ENCODE assay signal across 8 mouse cellular contexts in genomic region chr4:141574789-141575702, GRCm38 (mm10). TPM values are rescaled to one million over a fixed set of nuclear protein-coding genes. Genes with fewer than 3 reads are reported as not detected.
DNase-seq lines count a peak whose midpoint lies in the region; TF ChIP-seq lines count a peak whose summit lies in the region.

No protein-coding gene starts in this region.

- DNase-seq in ZHBTc4 (ENCODE audit: low read depth, low spot score), result peak; percentile 94
- DNase-seq in cerebellum, postnatal 25 days, result peak; percentile 85 to 91
- DNase-seq in gastrocnemius, adult 2 months, result peak; percentile 90
- peak; percentile 87 for DNase-seq in induced T-regulatory cell, adult 2 months (ENCODE audit: low read depth)
- DNase-seq in left cerebral cortex, adult 2 months (ENCODE audit: extremely low spot score in 1 of 2, low spot score in 2 of 2), result peak; percentile 79 to 85
- DNase-seq in mesoderm, embryonic 11.5 days (ENCODE audit: low read depth, low spot score), result peak; percentile 82
- peak; percentile 74 for DNase-seq in right cerebral cortex, postnatal 25 days
- peak; percentile 94 for DNase-seq in urinary bladder, postnatal 25 days (ENCODE audit: low spot score)

- peak overlapping the region; percentile 57 for H3K4me3 ChIP-seq in gastrocnemius, adult 2 months
- H3K4me3 ChIP-seq in left cerebral cortex, adult 2 months, result no peak overlapping the region

- peak; percentile 100 for TF ChIP-seq CTCF in gastrocnemius, adult 2 months (IDR thresholded peaks at IDR 0.05)
- peak; percentile 97 for TF ChIP-seq CTCF in left cerebral cortex, adult 2 months (IDR thresholded peaks at IDR 0.05)

- intact Hi-C loops in gastrocnemius, adult 2 months (cut with DNase I), result loop anchor here (1.0 kb wide), 3 partner anchors 144 to 188 kb away; no protein-coding TSS in a partner anchor
- intact Hi-C loops in left cerebral cortex, adult 2 months (cut with DNase I), result loop anchor here (1.0 to 2.0 kb wide), 3 partner anchors 144 to 190 kb away; no protein-coding TSS in a partner anchor

- peak overlapping the region; percentile 63 for H3K27ac ChIP-seq in gastrocnemius, adult 2 months
- H3K27ac ChIP-seq in left cerebral cortex, adult 2 months, result no peak overlapping the region

RNA-seq across cellular contexts. Expression of gene Fblim1, which starts 30.9 kb away (rescaled TPM):
- 1 to 10 TPM; 1.1 to 1.5 TPM for total RNA-seq in gastrocnemius, adult 2 months (2021)
- 1 to 10 TPM in 1 of 2 experiments, under 1 TPM in 1; 0.75 to 1.1 TPM for total RNA-seq in left cerebral cortex, adult 2 months (2021)

RNA-seq across cellular contexts. Expression of gene Spen, which starts 36.6 kb away (rescaled TPM):
- total RNA-seq in gastrocnemius, adult 2 months (2021), result 10 to 100 TPM; 23.3 to 25.1 TPM
- total RNA-seq in left cerebral cortex, adult 2 months (2021), result 10 to 100 TPM; 68.0 to 73.2 TPM

RNA-seq across cellular contexts. Expression of gene Tmem82, which starts 43.4 kb away (rescaled TPM):
- total RNA-seq in gastrocnemius, adult 2 months (2021), result 1 to 10 TPM in 1 of 2 experiments, under 1 TPM in 1; 0.61 to 3.2 TPM
- total RNA-seq in left cerebral cortex, adult 2 months (2021), result 1 to 10 TPM in 1 of 2 experiments, under 1 TPM in 1; 0.30 to 1.1 TPM

RNA-seq across cellular contexts. Expression of gene Slc25a34, which starts 48.6 kb away (rescaled TPM):
- 10 to 100 TPM; 10.3 to 26.9 TPM for total RNA-seq in gastrocnemius, adult 2 months (2021)
- 1 to 10 TPM; 3.2 TPM for total RNA-seq in left cerebral cortex, adult 2 months (2021)
